Mouse (Mus musculus): ENCODE measurements around the gene Armt1.
"Not testable (repeated sequence)": the region's sequence is repeated elsewhere in the genome, so short reads cannot be mapped to it uniquely, and the experiment has no call there.

Gene Armt1

DNA sequence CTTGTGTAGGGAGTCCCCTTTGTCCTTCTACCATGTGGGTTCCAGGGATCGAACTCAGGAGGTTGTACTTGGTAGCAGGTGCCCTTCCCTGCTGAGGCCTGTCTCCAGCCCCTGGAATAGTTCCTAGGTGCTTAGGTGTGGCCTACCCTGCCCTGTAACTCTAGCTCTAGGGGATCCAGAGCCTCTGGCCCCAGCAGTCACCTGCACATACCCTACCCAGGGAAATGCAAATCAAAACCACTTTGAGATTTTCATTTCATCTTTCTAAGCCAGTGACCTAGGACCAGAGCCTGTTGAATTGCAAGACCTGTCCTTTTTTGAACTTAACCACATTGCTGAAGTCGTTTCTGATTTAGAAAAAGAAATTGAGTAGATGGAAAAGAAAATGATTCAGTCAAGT lies 1.6 kb downstream of the Armt1 start:
- DNase-seq (ENCODE audit: low read depth), result not testable (repeated sequence)

- no peak for DNase-seq (ENCODE audit: low read depth)
Observed at GRCm38 (mm10) chr10:4435416-4435815, 3.1 kb downstream of the Armt1 start.

DNA sequence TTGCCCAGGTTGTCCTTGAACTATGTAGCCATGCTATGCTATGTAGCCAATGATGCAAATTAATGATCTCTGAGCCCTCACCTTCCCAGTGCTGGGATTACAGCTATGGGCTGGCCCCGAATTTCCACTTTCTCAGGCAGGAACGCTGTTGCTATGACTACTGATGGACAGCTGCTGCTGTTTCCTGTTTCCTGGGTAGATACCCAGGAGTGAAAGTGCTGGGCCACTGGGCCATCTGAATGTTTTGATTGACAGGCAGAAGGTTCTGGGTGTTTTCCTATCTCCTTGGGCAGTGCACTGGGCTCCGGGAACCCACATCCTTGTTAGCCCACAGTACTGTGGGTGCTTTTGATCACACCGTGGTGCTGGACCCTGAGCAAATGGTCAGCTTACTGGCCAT lies 24.1 kb downstream of the Armt1 start:
- no peak for DNase-seq (ENCODE audit: low read depth)

GRCm38 (mm10) chr10:4460201-4460600 lies 27.9 kb downstream of the Armt1 start:
- no peak for DNase-seq (ENCODE audit: low read depth)

GRCm38 (mm10) chr10:4465799-4466198 lies 33.5 kb downstream of the Armt1 start:
- DNase-seq (ENCODE audit: low read depth), result no peak

DNA sequence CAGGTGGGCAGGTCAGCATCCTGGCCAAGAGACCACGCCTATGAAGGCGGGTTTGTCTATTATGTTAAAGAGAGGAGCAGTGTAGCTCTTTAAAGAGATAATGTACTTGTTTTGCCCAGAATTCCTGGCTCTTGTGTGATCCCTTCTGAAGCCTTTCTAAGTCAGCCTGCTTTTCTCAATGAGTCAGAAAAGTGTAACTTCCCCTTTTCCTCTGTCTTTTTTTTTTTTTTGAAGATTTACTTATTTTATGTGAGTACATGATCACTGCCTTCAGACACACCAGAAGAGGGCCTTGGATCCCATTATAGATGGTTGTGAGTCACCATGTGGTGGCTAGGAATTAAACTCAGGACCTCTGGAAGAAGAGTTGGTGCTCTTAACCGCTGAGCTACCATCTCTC lies 37.1 kb downstream of the Armt1 start:
- no peak for DNase-seq (ENCODE audit: low read depth)

DNA sequence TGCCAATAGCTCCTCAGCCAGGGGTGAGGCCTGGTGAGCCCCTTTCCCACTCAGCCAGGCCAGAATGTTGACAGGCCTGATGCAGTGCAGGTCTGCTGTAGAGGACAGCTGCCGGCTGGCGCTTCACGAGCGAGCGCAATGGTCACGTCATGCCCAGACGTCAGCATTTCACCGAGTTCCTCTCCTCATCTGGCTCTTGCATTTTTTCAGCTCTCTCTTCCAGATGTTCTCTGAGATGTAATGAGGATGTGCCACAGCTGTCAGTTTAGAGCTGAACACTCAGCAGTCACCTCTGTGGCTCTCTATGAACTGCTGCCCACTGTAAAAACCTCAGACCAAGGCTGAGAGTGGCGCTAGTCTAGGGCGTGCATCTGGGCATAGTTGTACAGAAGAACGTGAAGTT lies 41.3 kb downstream of the Armt1 start:
- no peak for DNase-seq (ENCODE audit: low read depth)

- DNase-seq (ENCODE audit: low read depth), result no peak
Observed at GRCm38 (mm10) chr10:4475431-4475830, 43.2 kb downstream of the Armt1 start.

GRCm38 (mm10) chr10:4476604-4477003 lies 44.3 kb downstream of the Armt1 start:
- DNase-seq (ENCODE audit: low read depth), result no peak

DNA sequence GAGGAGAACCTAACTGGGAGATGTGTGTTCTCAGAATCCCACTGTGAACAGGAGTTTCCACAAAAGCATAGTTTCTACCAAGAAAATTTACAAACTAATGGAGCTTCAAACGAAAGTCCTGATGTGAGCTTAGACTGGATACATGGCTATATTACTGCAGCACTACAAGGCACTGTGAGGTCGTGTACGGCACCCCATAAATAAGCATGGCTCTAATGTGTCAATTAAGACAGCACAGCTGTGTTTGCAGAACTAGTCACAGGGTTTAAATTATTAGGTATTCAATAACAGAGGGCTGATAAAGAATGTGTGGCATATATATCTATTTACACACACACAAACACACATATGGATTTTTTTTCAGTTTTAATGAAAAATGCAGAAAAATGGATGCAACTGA lies 48.7 kb downstream of the Armt1 start:
- no peak for DNase-seq (ENCODE audit: low read depth)

GRCm38 (mm10) chr10:4481695-4482094 lies 49.4 kb downstream of the Armt1 start:
- DNase-seq (ENCODE audit: low read depth), result no peak

- DNase-seq (ENCODE audit: low read depth), result no peak
Observed at GRCm38 (mm10) chr10:4482355-4482754, 50.1 kb downstream of the Armt1 start, which contains the start of gene Ccdc170. Ccdc170 (plus strand) TSS chr10:4482502.

DNA sequence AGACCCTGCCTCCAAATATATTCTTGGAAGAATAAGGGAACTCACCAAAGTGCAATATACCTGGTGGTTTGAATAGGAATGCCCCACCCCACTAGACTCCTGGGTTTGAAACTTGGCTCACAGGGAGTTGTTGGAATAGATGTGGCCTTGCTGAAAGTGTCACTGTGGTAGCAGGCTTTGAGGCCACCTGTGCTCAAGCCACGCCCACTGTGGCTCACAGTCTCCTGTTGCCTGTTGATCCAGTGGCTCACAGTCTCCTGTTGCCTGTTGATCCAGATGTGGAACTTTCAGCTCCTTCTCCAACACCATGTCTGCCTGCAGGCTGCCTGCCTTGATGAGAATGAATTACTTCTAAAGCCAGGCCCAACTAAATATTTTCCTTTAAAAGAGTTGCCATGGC lies 51.6 kb downstream of the Armt1 start:
- no peak for DNase-seq (ENCODE audit: low read depth)

DNA sequence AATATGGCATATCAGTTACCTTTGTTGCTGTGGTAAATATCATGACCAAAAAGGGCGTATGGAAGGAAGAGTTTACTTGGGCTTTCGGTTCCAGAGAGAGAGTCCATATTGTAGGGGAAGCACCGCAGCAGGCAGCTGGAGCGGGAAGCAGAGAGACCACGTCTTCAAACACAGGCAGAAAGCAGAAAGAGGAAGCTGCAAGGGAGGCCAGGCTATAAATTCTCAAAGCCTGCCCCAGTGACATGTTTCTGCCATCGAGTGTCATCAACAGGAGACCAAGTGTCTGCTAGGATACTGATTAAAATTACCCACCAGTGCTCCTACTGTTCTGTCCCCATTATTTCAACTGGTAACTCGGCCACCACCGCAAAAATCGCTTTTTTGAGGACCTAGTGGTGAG lies 52.7 kb downstream of the Armt1 start:
- no peak for DNase-seq (ENCODE audit: low read depth)

DNA sequence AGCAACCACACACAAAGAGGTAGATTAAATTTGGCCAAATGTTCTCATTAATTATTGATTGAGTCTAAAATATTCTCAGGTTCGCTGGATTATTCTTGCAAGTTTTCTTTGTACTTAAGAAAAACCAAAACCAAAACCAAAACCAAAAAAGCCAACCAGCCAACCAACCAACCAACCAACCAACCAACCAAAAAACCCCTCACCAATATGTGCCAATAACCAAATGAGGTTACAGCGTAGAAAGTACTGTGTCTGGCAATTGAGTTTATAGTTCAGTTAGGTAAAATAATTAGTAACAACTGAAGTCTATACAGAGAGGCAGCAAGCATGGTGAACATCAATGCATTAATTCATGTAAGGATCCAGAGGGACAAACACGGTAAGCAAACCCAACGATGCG lies 57.6 kb downstream of the Armt1 start:
- no peak for DNase-seq (ENCODE audit: low read depth)

DNA sequence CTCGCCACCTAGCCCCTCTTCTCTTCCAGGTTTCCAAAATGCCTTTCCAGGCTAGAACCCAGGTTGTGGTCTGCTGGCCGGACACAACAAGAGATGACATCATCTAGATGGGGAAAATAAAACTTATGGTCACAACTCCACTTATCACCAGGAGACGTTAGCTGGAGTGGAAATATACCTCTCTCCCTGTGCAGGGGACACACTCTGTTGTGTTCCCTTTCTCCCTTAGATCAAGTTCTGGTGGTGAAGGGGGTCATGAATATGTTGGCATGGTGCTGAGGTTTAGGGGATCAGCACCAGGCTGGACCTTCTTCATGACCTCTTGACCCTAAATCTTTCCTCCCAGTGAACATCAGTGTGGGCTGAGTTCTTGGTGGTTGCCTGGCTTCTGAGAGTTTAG lies 59.0 kb downstream of the Armt1 start:
- DNase-seq (ENCODE audit: low read depth), result no peak

DNA sequence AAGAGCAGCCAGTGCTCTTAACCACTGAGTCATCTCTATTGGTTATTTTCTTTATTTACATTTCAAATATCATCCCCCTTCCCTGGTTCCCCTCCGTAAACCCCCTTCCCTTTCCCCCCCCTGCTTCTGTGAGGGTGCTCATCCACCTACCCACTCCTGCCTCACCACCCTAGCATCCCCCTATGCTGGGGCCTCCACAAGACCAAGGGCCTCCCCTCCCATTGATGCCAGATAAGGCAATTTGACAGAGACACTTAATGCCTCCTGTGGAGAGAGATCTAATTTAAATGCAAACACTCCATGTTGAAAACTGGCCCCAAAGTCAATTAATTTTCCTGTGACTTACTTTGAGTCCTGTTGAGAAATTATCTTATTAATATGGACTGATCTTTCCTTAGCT lies 59.8 kb downstream of the Armt1 start:
- DNase-seq (ENCODE audit: low read depth), result no peak

DNA sequence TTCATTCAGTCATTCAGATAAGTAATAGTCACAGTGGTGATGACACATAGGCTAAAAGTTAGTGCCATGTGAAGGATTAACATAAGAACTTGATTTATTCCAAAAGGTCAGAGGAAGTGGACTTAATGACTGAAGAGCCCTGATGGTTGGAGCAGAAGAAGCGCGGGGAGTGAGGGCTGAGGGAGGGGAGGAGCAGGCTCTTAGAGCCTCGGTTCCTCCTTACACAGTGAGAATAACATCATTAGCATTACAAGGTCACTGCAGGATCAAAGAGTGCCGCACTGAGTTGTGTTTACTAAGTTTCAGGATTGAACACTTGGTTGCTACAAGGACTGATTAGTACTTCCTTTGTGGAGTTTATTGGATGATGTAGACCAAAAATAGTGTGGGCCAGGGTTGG lies 60.6 kb downstream of the Armt1 start:
- no peak for DNase-seq (ENCODE audit: low read depth)

DNA sequence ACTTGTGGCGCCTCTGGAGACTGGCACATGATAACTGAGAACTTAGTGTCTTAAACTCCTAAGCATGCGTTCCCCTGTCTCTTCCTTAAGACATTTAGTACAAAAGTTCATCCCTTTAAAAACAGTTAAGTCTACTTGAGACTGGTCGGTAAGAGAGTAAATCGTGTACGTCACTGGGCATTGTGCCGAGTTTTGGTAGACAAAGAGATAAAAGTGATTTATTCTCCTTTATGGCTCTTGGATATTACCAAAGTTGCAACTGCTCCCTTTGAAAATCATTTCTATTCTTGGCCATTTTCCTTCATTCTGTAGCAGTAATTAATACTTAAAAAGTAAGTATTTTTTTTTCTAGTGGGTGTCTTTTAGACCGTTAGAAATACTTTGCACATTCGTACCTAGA lies 71.0 kb downstream of the Armt1 start:
- DNase-seq (ENCODE audit: low read depth), result no peak

Measured in fibroblast of lung, adult 2 months (primary cell).